Mouse (Mus musculus) small intestine, adult 2 months (tissue): ENCODE data around the gene Bptf.

ENCODE experiments used
- CTCF ChIP-seq: fragments of 200-500 bp; IDR thresholded peaks from 2 replicates; pipeline ENCODE4 v1.5.1; 2012; ENCODE audit warnings: low read depth, mild to moderate bottlenecking, control low read depth, inconsistent platforms, low read length, moderate library complexity, mixed read lengths; ENCODE audit not compliant: insufficient replicate concordance, insufficient read length; ENCODE audit errors: extremely low read depth
- POLR2A ChIP-seq: fragments of 200-500 bp; IDR thresholded peaks from 2 replicates; pipeline ENCODE4 v1.6.1; 2012; ENCODE audit warnings: low read depth, mild to moderate bottlenecking, control low read depth, inconsistent platforms, low read length, moderate library complexity

DNA sequence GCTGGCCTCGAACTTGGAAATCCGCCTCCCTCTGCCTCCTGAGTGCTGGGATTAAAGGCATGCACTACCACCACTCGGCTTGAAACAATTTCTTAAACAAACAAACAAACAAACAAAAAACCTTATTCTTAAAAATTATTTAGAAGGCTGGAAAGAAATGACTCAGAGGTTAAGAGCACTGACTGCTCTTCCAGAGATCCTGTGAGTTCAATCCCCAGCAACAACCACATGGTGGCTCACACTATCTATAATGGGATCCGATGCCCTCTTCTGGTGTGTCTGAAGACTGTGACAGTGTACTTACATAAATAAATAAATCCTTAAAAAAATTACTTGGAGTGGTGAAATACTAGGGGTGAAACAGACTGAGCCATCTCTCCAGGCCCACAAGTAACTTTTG, 29.3 kb upstream of the Bptf start:
- TF ChIP-seq POLR2A (no peak), CTCF (no peak)
